Mouse (Mus musculus): Measurements from ENCODE around the gene Nudt16. TPM values are rescaled to one million over a fixed set of nuclear protein-coding genes. Genes with fewer than 3 reads are reported as not detected.
"Not testable (repeated sequence)": the region's sequence is repeated elsewhere in the genome, so short reads cannot be mapped to it uniquely, and the experiment has no call there.

The Nudt16 gene
- polyA plus RNA-seq (2012; ENCODE audit: insufficient read depth, low replicate concordance): 27.1 and 46.8 TPM in 2 replicates

DNA sequence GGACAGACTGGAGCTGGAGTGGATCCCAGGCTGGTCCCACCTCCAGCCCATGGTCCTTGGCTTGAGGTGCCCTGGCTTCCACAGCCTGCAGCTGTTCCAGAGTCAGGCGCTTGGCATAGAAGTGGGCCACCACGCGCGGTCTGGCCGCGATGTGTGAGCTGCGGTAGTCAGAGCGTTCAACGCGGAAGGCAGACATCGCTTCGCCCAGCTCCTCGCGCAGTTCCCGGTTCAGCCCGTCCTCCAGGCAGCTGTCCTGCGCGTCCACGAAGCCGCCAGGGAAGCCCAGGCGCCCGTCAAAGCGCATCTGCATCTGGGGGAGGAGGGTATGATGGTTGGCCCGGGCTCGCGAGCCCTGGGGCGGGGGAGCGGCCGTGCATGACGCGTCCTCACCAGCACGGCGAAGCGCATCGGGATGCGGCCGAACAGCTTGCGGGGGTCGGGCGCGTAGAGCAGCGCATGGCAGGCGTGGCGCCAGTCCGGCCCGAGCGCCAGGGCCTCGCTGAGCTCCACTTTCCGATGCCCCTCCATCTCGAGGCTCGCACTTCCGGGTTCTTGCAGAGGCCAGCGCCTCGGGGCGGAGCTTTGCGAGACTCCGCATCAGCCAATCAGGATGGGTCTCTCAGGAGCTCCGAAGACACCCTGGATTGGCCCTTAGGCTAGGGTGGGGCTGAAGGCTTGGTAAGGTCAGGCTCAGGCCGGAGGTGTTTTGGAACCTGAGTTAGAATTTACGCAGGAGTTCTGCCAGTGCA, at the start of gene Nudt16:
Gene Nudt16, minus strand, starts transcription at position 572 of the 749 bp plus-strand sequence.
- H3K9me3 ChIP-seq: no peaks in the 10 kb centered on the region
- H3K27me3 ChIP-seq (replicated peaks): no peaks in the 10 kb centered on the region
- peaks cover 54% of the 10 kb centered on the region for H3K4me1 ChIP-seq
- H3K36me3 ChIP-seq (replicated peaks; ENCODE audit: low read length): peaks cover 27% of the 10 kb centered on the region
- TF ChIP-seq GATA1 (IDR thresholded peaks at IDR 0.05; ENCODE audit: borderline replicate concordance, low read length): no peak
- no peak for TF ChIP-seq FLI1 (IDR thresholded peaks at IDR 0.05; ENCODE audit: low read length)
- peak within 1 kb of the TSS; percentile 94 for H3K4me3 ChIP-seq (replicated peaks)

DNA sequence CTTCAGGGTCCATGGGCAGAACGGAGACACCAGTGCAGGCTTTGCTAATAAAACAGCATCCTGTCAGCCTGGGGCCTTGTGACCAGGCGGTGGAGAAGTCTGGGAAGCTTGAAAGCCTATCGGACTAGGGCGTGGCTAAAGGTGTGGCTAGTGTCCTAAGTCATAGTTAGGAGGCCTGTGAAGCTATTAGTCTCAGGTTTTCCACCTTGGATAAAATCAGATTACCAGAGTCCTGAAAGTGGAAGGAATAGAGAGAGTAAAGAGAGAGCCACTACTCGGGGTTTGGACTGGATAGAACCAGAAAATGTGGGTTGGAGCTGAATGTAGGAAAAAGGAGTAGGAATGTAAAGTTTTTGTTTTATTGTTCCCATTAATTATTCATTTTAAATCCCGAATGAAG, 13.4 kb upstream of the Nudt16 start, which contains the start of gene 1700080E11Rik:
Gene 1700080E11Rik, minus strand, starts transcription at position 101 of the 400 bp plus-strand sequence.
- peaks cover 8% of the 10 kb centered on the region; the same call in 1 of the 2 replicates for H3K9me3 ChIP-seq
- no peaks in the 10 kb centered on the region for H3K27me3 ChIP-seq (replicated peaks)
- no peaks in the 10 kb centered on the region for H3K36me3 ChIP-seq (replicated peaks; ENCODE audit: low read length)
- TF ChIP-seq FLI1 (IDR thresholded peaks at IDR 0.05; ENCODE audit: low read length) (no peak), GATA1 (IDR thresholded peaks at IDR 0.05; ENCODE audit: borderline replicate concordance, low read length) (no peak)
- H3K4me3 ChIP-seq (replicated peaks): no peak within 1 kb of the TSS
- H3K4me1 ChIP-seq: no peaks in the 10 kb centered on the region

DNA sequence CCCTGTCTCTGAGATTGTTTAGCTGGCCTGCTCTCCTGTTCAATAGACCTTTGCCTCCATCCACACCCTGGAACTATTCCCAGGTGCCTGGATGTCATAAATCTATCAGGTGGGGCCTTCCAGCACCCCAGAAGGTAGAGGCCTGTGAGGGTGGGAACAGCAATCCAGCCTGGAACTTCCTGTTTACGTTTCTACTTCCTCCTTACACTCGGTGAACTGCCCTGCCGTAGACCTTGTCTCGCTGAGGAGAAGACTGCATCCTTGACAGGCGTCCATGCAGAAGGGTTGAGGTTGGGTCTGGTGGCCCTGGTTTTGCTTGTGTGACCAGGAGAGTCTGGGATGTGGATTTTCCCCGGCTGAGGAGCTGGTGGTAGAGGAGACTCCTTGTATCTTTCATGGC, 7.6 kb upstream of the Nudt16 start:
- Histone ChIP-seq H3K27me3 (replicated peaks) (no peaks in the 10 kb centered on the region), H3K4me1 (peaks cover 24% of the 10 kb centered on the region; the same call in 1 of the 2 replicates), H3K9me3 (peaks cover 14% of the 10 kb centered on the region; the same call in 1 of the 2 replicates), H3K36me3 (replicated peaks; ENCODE audit: low read length) (no peaks in the 10 kb centered on the region), H3K4me3 (replicated peaks) (no peak overlapping the region)
- no peak for TF ChIP-seq GATA1 (IDR thresholded peaks at IDR 0.05; ENCODE audit: borderline replicate concordance, low read length)
- no peak for TF ChIP-seq FLI1 (IDR thresholded peaks at IDR 0.05; ENCODE audit: low read length)

DNA sequence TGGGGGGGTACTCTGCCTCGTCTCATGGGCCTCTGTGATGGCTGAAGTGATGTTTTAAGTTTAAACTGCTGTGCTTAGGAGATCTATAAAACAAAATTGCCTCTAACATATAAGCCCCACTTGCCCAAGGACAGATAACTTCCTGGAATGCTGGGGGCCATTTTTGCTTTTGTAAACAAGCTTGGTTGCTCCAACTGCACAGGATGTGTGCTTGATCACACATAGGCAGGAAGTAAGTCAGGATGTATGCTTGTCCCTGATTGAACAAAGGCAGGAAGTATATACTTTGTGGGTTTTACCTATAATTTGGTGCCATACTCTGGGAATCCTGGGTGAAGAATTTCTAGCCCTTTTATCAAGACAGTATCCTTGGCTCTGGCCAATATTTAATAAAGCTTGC, 4.8 kb upstream of the Nudt16 start:
- Histone ChIP-seq H3K27me3 (replicated peaks) (no peaks in the 10 kb centered on the region), H3K9me3 (peaks cover 7% of the 10 kb centered on the region; the same call in 1 of the 2 replicates), H3K4me1 (peaks cover 33% of the 10 kb centered on the region), H3K4me3 (replicated peaks) (no peak overlapping the region), H3K36me3 (replicated peaks; ENCODE audit: low read length) (no peaks in the 10 kb centered on the region)
- TF ChIP-seq FLI1 (IDR thresholded peaks at IDR 0.05; ENCODE audit: low read length): no peak
- no peak for TF ChIP-seq GATA1 (IDR thresholded peaks at IDR 0.05; ENCODE audit: borderline replicate concordance, low read length)

DNA sequence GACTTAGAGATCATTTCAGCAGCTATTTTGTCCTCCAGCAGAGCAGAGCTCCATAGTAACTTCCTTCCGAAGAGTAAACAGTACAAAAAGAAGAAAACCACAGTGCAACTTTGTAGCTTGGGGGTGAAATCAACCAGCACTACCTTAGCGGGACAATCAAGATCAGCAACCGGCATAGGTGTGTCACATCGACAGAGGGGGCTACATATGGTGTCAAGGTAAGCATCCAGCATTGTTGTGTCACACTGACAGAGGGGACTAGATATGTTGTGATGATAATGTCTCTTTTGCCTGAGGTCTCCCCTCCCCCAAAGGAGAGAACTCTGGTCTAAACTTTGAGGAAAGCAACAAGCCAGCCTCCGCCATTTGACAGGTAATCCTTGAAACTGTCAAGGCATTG, 2.9 kb upstream of the Nudt16 start:
- peaks cover 8% of the 10 kb centered on the region for H3K36me3 ChIP-seq (replicated peaks; ENCODE audit: low read length)
- no peaks in the 10 kb centered on the region for H3K27me3 ChIP-seq (replicated peaks)
- no peak overlapping the region for H3K4me3 ChIP-seq (replicated peaks)
- peaks cover 6% of the 10 kb centered on the region; the same call in 1 of the 2 replicates for H3K9me3 ChIP-seq
- peaks cover 51% of the 10 kb centered on the region for H3K4me1 ChIP-seq
- TF ChIP-seq GATA1 (IDR thresholded peaks at IDR 0.05; ENCODE audit: borderline replicate concordance, low read length) (no peak), FLI1 (IDR thresholded peaks at IDR 0.05; ENCODE audit: low read length) (no peak)

DNA sequence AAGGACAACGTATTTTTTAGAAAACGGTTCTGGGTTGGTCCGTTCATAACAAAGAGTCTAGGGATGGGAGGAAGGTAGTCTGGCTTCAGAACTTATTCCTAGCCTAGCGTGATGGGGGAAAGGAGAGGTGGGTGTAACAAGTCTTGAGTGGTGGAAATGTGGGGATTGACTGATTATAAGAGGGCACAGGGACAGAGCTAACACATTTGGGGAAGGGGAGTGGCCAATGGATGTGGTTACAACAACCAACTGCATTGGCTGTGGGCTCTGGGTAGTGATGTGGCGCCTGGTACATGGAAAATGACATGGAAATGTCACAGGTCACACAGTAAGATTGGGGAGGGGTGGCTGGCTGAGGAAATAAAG, 361 bp upstream of the Nudt16 start:
- Histone ChIP-seq H3K36me3 (replicated peaks; ENCODE audit: low read length) (peaks cover 21% of the 10 kb centered on the region), H3K4me3 (replicated peaks) (peak overlapping the region; percentile 94)

DNA sequence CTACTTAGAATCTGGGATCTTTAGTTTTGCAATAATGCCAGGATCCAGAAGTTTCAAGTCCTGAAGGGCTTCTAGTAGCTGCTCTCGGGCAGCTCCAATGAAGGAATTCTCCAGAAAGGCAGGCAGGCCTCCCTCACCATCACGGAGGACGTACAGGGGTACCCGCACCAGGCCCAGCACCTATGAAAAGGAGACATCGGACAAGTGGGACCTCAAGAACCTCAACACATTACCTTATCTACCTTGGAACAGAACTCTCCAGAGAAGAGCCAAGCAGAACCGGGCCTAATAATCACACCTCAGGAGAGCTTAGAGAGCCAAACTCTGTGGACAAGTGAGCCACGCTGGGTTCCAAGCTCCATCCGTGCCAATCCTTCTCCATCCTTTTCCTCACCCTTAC, 1.3 kb downstream of the Nudt16 start:
- peak overlapping the region; percentile 94 for H3K4me3 ChIP-seq (replicated peaks)

More for the DNA sequence above, 361 bp upstream of the Nudt16 start:
- peaks cover 59% of the 10 kb centered on the region for H3K4me1 ChIP-seq
- no peaks in the 10 kb centered on the region for H3K9me3 ChIP-seq
- TF ChIP-seq FLI1 (IDR thresholded peaks at IDR 0.05; ENCODE audit: low read length) (no peak), GATA1 (IDR thresholded peaks at IDR 0.05; ENCODE audit: borderline replicate concordance, low read length) (no peak)
- no peaks in the 10 kb centered on the region for H3K27me3 ChIP-seq (replicated peaks)

DNA sequence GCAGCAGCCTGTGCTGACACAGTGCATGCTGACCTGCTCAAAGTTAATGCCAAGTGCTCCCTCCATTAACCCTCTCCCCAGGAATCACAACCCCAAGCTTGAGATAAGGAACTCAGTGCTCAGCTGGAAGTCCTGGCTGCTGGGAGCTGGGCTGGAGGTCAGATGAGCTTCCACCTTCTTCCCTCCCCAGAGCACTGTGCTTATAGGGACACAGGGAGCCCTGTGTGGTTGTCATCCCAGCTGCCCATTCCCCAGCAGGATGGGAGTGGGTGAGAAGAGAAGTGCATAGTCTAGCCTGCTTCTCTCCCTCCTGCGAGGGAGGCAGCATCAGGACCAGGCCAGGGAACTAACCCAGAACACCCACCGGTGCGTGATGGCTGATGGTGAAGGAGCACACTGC, 6.4 kb downstream of the Nudt16 start:
- not testable (repeated sequence) for H3K27me3 ChIP-seq (replicated peaks); H3K4me3 ChIP-seq (replicated peaks); H3K9me3 ChIP-seq
- peaks cover 36% of the 10 kb centered on the region for H3K36me3 ChIP-seq (replicated peaks; ENCODE audit: low read length)
- H3K4me1 ChIP-seq: peaks cover 65% of the 10 kb centered on the region

More for the DNA sequence above, 1.3 kb downstream of the Nudt16 start:
- H3K36me3 ChIP-seq (replicated peaks; ENCODE audit: low read length): peaks cover 38% of the 10 kb centered on the region
- no peaks in the 10 kb centered on the region for H3K9me3 ChIP-seq
- H3K4me1 ChIP-seq: peaks cover 50% of the 10 kb centered on the region
- no peaks in the 10 kb centered on the region for H3K27me3 ChIP-seq (replicated peaks)
- TF ChIP-seq GATA1 (IDR thresholded peaks at IDR 0.05; ENCODE audit: borderline replicate concordance, low read length): no peak
- TF ChIP-seq FLI1 (IDR thresholded peaks at IDR 0.05; ENCODE audit: low read length): no peak

DNA sequence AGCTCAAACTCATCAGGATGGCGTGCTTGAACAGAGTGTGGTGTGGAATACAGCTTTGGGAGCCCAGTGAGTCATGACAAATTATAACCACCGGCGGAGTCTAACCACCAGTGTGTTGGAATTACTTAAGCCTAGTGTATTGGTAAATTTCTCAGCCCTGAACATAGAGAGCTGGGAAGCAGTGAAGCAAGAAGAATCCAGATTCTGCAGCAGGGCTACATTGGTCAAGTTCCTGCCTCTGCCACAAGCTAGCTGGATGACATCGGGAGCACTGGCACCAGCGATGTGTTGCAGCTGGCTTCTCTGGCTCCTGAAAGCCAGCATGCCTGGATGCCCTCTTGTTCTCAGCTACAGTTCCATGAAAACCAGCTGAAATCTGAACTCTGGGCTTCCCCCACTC, 27.7 kb downstream of the Nudt16 start:
- H3K9me3 ChIP-seq: no peaks in the 10 kb centered on the region

DNA sequence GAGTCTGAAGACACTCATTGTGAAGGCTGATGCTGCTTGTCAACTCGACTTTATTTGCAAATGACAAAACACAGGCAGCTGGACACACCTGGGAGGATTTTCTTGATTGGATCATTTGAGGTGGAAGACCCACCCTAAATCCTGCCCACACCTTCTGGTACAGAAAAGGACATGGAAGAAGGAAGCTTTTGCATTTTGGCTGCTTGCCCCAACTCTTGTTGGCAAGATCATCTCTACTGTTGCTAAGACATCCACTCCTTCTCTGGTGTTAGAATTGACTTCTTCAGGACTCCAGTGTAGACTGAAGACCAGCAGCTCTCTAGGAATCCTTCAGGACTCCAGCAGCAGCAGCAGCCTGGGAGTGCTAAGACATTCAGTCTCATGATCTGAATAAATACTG, 29.7 kb downstream of the Nudt16 start:
- H3K36me3 ChIP-seq (replicated peaks; ENCODE audit: low read length): no peaks in the 10 kb centered on the region
- no peak for TF ChIP-seq FLI1 (IDR thresholded peaks at IDR 0.05; ENCODE audit: low read length)
- TF ChIP-seq GATA1 (IDR thresholded peaks at IDR 0.05; ENCODE audit: borderline replicate concordance, low read length): no peak
- H3K27me3 ChIP-seq (replicated peaks): peaks cover 3% of the 10 kb centered on the region
- no peak overlapping the region for H3K4me3 ChIP-seq (replicated peaks)
- no peaks in the 10 kb centered on the region for H3K9me3 ChIP-seq
- H3K4me1 ChIP-seq: no peaks in the 10 kb centered on the region

More for the DNA sequence above, 27.7 kb downstream of the Nudt16 start:
- peaks cover 3% of the 10 kb centered on the region for H3K27me3 ChIP-seq (replicated peaks)
- no peaks in the 10 kb centered on the region for H3K36me3 ChIP-seq (replicated peaks; ENCODE audit: low read length)
- no peaks in the 10 kb centered on the region for H3K4me1 ChIP-seq
- no peak for TF ChIP-seq FLI1 (IDR thresholded peaks at IDR 0.05; ENCODE audit: low read length)
- TF ChIP-seq GATA1 (IDR thresholded peaks at IDR 0.05; ENCODE audit: borderline replicate concordance, low read length): no peak
- H3K4me3 ChIP-seq (replicated peaks): no peak overlapping the region

Data from megakaryocyte, embryonic 14.5 days (primary cell).